Mouse (Mus musculus): ENCODE results near the gene Zbtb16. TPM values are rescaled to one million over a fixed set of nuclear protein-coding genes. Genes with fewer than 3 reads are reported as not detected.

Zbtb16 gene
- total and polyA plus RNA-seq, 2 experiments from 2014 or later, result 6.8 to 13.5 TPM

DNA sequence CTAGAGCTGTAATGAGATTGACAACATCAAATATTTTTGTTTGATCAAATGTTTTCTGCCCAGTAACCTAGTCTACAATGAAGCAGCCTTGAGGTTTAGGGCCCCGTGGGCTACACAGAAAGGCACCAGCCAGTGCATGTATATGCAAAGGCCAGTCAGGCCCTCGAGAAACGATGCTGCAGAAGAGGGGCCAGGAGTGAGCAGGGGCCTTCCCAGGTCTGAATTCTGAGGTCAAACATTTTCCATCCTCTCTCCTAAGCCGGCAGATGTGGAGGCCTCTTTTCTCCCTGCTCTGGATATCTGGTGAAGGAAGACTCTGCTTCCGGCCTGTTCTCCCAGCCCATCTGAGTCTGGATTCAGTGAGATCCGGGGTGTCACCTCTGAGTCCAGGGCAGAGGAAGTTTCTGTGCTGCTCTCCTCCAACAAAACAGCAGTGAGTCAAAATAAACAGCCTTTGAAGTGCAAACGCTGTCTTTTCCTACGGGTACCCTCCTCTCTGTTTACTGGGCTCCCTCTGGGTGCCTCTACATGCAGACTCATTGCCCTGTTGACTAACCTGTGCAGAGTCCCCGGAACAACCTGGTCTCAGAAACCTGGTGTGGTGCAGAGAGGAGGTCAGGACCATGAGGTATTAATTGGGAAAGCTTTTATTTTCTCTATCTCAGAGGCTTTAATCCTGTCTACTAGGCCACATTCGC, 24.0 kb upstream of the Zbtb16 start:
- Histone ChIP-seq H3K9ac (replicated peaks; ENCODE audit: low read length) (no peak overlapping the region), H3K9me3 (ENCODE audit: low read length) (no peaks in the 10 kb centered on the region), H3K4me2 (ENCODE audit: low read depth, low read length) (no peak overlapping the region), H3K4me3 (ENCODE audit: low read length) (no peak overlapping the region), H3K27me3 (ENCODE audit: insufficient read depth, low read length) (no peaks in the 10 kb centered on the region), H3K4me1 (ENCODE audit: insufficient read depth, low read length) (no peaks in the 10 kb centered on the region), H3K27ac (no peak overlapping the region), H3K36me3 (ENCODE audit: insufficient read depth, low read length) (no peaks in the 10 kb centered on the region)
- WGBS, result 35% methylated on average over 10 of the region's 10 CpGs
- ATAC-seq, result peak; percentile 32
- TF ChIP-seq CTCF (IDR thresholded peaks at IDR 0.05; ENCODE audit: low read depth), result no peak
- DNase-seq (ENCODE audit: low spot score), result no peak

DNA sequence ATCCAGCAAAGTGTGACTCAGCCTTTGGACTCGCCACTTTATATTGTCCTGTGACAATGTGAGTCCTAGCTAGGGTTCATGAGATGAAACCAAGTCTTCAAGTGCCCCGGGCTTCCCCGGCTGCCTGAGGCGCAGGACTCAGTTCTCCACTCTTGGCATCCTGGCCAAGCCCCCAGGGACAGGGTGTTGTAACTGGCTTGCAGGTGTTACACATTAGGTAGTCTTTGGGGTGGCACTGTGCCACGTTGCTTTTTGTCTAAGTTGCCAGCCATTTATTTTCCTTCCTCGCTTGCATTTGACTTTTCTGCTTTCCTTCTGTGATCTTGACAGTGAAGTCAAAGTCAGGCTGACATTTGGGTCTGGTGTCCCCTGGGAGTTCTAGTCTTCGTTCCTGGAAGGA, 21.9 kb upstream of the Zbtb16 start:
- no peaks in the 10 kb centered on the region for H3K36me3 ChIP-seq (ENCODE audit: insufficient read depth, low read length)
- DNase-seq (ENCODE audit: low spot score) (no peak), ATAC-seq (no peak)
- H3K9ac ChIP-seq (replicated peaks; ENCODE audit: low read length), result no peak overlapping the region
- no peaks in the 10 kb centered on the region for H3K4me1 ChIP-seq (ENCODE audit: insufficient read depth, low read length)
- no peak for TF ChIP-seq CTCF (IDR thresholded peaks at IDR 0.05; ENCODE audit: low read depth)
- H3K27ac ChIP-seq, result no peak overlapping the region
- no peak overlapping the region for H3K4me3 ChIP-seq (ENCODE audit: low read length)
- no peaks in the 10 kb centered on the region for H3K9me3 ChIP-seq (ENCODE audit: low read length)
- 75% methylated on average over 7 of the region's 7 CpGs for WGBS
- H3K4me2 ChIP-seq (ENCODE audit: low read depth, low read length), result no peak overlapping the region
- H3K27me3 ChIP-seq (ENCODE audit: insufficient read depth, low read length), result no peaks in the 10 kb centered on the region

DNA sequence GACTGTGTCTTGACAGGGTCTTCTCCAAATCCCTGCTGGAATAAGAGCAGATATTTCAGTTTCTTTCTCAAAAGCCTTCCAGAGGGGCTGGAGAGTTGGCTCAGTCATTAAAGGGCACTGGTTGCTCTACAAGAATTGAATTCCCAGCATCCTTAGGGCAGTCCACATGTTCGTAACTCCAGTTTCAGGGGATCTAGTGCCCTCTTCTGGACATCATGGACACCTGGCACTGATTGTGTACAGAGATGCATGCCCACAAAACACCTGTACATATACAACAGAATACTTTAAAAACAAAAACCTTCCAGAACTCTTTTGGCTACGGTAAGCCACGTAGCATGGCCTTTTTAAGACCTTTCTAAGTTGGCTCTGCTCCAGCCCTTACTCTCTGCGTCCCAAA, 20.2 kb upstream of the Zbtb16 start:
- H3K36me3 ChIP-seq (ENCODE audit: insufficient read depth, low read length), result no peaks in the 10 kb centered on the region
- H3K9ac ChIP-seq (replicated peaks; ENCODE audit: low read length), result no peak overlapping the region
- WGBS, result 80% methylated on average over 4 of the region's 4 CpGs
- TF ChIP-seq CTCF (IDR thresholded peaks at IDR 0.05; ENCODE audit: low read depth), result peak; percentile 24; the same call in 1 of the 2 replicates
- no peak overlapping the region for H3K4me3 ChIP-seq (ENCODE audit: low read length)
- no peaks in the 10 kb centered on the region for H3K4me1 ChIP-seq (ENCODE audit: insufficient read depth, low read length)
- H3K4me2 ChIP-seq (ENCODE audit: low read depth, low read length), result no peak overlapping the region
- no peaks in the 10 kb centered on the region for H3K9me3 ChIP-seq (ENCODE audit: low read length)
- no peak overlapping the region for H3K27ac ChIP-seq
- no peak for DNase-seq (ENCODE audit: low spot score)
- no peaks in the 10 kb centered on the region for H3K27me3 ChIP-seq (ENCODE audit: insufficient read depth, low read length)
- no peak for ATAC-seq

DNA sequence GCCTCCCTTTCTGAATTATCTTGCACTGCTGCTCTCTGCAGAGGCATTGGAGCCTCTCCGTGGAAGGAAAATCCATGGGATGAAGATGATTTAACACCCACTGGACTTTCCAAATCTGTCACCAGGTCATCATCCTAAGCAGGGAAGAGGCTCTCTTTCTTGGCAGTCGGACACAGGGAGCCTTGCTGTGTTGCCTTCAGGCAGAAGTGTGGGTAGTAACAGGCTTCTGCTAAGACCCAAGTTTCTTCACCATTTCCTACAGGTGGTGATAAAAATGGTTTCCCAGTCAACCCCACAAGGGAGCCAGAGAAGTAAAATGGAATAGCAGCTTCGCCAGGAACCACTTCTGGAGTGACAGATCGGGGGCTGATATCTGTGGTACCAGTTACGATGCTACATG, 13.5 kb upstream of the Zbtb16 start:
- H3K9ac ChIP-seq (replicated peaks; ENCODE audit: low read length), result no peak overlapping the region
- no peaks in the 10 kb centered on the region for H3K36me3 ChIP-seq (ENCODE audit: insufficient read depth, low read length)
- H3K27me3 ChIP-seq (ENCODE audit: insufficient read depth, low read length), result no peaks in the 10 kb centered on the region
- no peak for ATAC-seq
- no peak overlapping the region for H3K4me2 ChIP-seq (ENCODE audit: low read depth, low read length)
- TF ChIP-seq CTCF (IDR thresholded peaks at IDR 0.05; ENCODE audit: low read depth), result no peak
- DNase-seq (ENCODE audit: low spot score), result no peak
- no peaks in the 10 kb centered on the region for H3K9me3 ChIP-seq (ENCODE audit: low read length)
- no peak overlapping the region for H3K27ac ChIP-seq
- no peaks in the 10 kb centered on the region for H3K4me1 ChIP-seq (ENCODE audit: insufficient read depth, low read length)
- WGBS, result 88% methylated on average over 5 of the region's 5 CpGs
- H3K4me3 ChIP-seq (ENCODE audit: low read length), result no peak overlapping the region

DNA sequence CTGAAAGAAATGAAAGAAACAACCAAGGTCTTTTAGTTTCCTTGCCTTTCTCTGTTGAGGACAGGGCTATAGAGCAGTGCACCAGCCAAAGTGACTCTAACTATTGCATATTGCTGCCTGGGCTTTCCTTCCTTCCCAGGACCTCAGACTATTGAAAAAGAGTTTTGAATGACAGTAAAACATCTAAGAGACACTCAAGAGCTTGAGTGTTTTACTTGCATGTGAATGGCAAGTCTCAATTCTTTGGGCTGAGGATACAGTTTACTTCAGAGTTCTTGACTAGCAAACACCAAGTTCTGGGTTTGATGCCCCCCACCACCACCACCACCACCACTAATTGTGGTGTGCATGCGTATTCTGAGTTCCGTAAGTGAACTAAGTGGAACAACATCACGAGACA, 3.5 kb upstream of the Zbtb16 start:
- H3K4me2 ChIP-seq (ENCODE audit: low read depth, low read length), result no peak overlapping the region
- H3K9ac ChIP-seq (replicated peaks; ENCODE audit: low read length), result no peak overlapping the region
- ATAC-seq (no peak), DNase-seq (ENCODE audit: low spot score) (no peak)
- no peak for TF ChIP-seq CTCF (IDR thresholded peaks at IDR 0.05; ENCODE audit: low read depth)
- H3K4me1 ChIP-seq (ENCODE audit: insufficient read depth, low read length), result 0 out of 2 replicates have a peak, but pooled peaks cover 10% of the 10 kb centered on the region
- 91% methylated on average over 3 of the region's 3 CpGs for WGBS
- no peaks in the 10 kb centered on the region for H3K27me3 ChIP-seq (ENCODE audit: insufficient read depth, low read length)
- no peaks in the 10 kb centered on the region for H3K9me3 ChIP-seq (ENCODE audit: low read length)
- no peaks in the 10 kb centered on the region for H3K36me3 ChIP-seq (ENCODE audit: insufficient read depth, low read length)
- no peak overlapping the region for H3K4me3 ChIP-seq (ENCODE audit: low read length)
- no peak overlapping the region for H3K27ac ChIP-seq

DNA sequence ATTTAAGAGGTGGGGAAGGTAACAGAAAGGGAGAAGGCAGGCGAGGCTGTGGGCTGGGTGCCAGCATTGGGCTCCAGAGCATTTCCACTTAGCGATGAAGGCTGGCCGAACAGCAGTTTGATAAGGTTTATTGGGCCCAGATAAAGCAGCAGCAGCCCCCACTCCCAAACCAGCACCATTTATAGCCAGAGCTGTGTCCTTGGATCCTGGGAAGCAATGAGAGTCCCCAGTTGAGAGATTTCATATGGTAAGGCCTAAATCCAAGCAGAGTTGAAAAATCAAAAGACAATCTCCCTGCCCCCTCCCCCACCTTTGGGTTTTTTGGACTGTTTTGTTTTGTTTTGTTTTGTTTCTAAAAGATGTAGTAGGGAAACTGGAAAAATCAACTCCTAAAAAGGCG, 2.3 kb upstream of the Zbtb16 start:
- ATAC-seq, result no peak
- H3K4me1 ChIP-seq (ENCODE audit: insufficient read depth, low read length), result 0 out of 2 replicates have a peak, but pooled peaks cover 15% of the 10 kb centered on the region
- WGBS, result 66% methylated on average over 4 of the region's 4 CpGs
- no peak overlapping the region for H3K27ac ChIP-seq
- no peak overlapping the region for H3K4me2 ChIP-seq (ENCODE audit: low read depth, low read length)
- no peak for TF ChIP-seq CTCF (IDR thresholded peaks at IDR 0.05; ENCODE audit: low read depth)
- DNase-seq (ENCODE audit: low spot score), result no peak
- no peak overlapping the region for H3K9ac ChIP-seq (replicated peaks; ENCODE audit: low read length)
- 0 out of 2 replicates have a peak, but pooled peaks cover 4% of the 10 kb centered on the region for H3K27me3 ChIP-seq (ENCODE audit: insufficient read depth, low read length)
- H3K4me3 ChIP-seq (ENCODE audit: low read length), result no peak overlapping the region
- H3K9me3 ChIP-seq (ENCODE audit: low read length), result no peaks in the 10 kb centered on the region
- H3K36me3 ChIP-seq (ENCODE audit: insufficient read depth, low read length), result no peaks in the 10 kb centered on the region

DNA sequence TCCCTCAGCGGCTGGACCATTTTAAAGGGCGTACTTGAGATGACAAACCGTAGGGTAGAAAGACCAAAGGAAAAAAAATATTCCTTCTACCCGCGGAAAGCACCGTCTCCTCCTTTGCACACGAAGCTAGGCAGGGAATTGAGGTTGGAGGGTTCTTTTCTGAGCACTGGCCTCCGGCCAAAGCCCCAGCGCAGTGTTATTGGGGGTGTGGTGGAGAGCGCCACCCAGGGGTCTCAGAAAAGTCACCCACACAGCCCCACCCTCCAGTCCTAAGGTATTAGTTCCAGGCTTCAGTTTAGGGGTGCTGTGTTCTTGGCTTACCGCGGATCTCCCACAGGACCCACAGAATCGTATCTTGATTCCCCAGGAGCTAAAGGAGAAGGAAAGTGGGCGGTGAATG, 1.2 kb upstream of the Zbtb16 start:
- H3K9ac ChIP-seq (replicated peaks; ENCODE audit: low read length), result peak overlapping the region; percentile 70; the same call in 1 of the 2 replicates
- no peaks in the 10 kb centered on the region for H3K36me3 ChIP-seq (ENCODE audit: insufficient read depth, low read length)
- ATAC-seq (no peak), DNase-seq (ENCODE audit: low spot score) (peak; percentile 75)
- peak overlapping the region; percentile 79 for H3K4me3 ChIP-seq (ENCODE audit: low read length)
- peak overlapping the region; percentile 100 for H3K4me2 ChIP-seq (ENCODE audit: low read depth, low read length)
- peak; percentile 51 for TF ChIP-seq CTCF (IDR thresholded peaks at IDR 0.05; ENCODE audit: low read depth)
- no peak overlapping the region for H3K27ac ChIP-seq
- no peaks in the 10 kb centered on the region for H3K9me3 ChIP-seq (ENCODE audit: low read length)
- WGBS, result 6% methylated on average over 14 of the region's 14 CpGs
- H3K4me1 ChIP-seq (ENCODE audit: insufficient read depth, low read length), result 0 out of 2 replicates have a peak, but pooled peaks cover 15% of the 10 kb centered on the region
- H3K27me3 ChIP-seq (ENCODE audit: insufficient read depth, low read length), result 0 out of 2 replicates have a peak, but pooled peaks cover 4% of the 10 kb centered on the region

Data from hindbrain, postnatal 0 days (tissue).